Mouse (Mus musculus): ENCODE data around the gene Pgrmc2. TPM values are rescaled to one million over a fixed set of nuclear protein-coding genes. Genes with fewer than 3 reads are reported as not detected.

Gene Pgrmc2
- polyA plus RNA-seq, 1 experiment from 2014 or later = 25.8 TPM

GRCm38 (mm10) chr3:41058395-41058794 lies 24.5 kb downstream of the Pgrmc2 start:
- H3K4me2 ChIP-seq (ENCODE audit: low read length) = no peak overlapping the region
- 77% methylated on average over 2 of the region's 2 CpGs for WGBS
- no peaks in the 10 kb centered on the region for H3K4me1 ChIP-seq (ENCODE audit: control insufficient read depth, insufficient read depth, low read length)
- H3K9ac ChIP-seq (ENCODE audit: low read depth, low read length) = no peak overlapping the region
- no peaks in the 10 kb centered on the region for H3K27me3 ChIP-seq (ENCODE audit: control insufficient read depth, insufficient read depth, low read depth, low read length)
- H3K36me3 ChIP-seq (ENCODE audit: control insufficient read depth, insufficient read depth, low read length) = no peaks in the 10 kb centered on the region
- no peak overlapping the region for H3K27ac ChIP-seq (ENCODE audit: low read length)
- no peak for ATAC-seq
- 0 out of 2 replicates have a peak, but pooled peaks cover 3% of the 10 kb centered on the region for H3K9me3 ChIP-seq (replicated peaks; ENCODE audit: control insufficient read depth, low read length, poor library complexity, severe bottlenecking)
- no peak overlapping the region for H3K4me3 ChIP-seq (ENCODE audit: low read depth, low read length)

DNA sequence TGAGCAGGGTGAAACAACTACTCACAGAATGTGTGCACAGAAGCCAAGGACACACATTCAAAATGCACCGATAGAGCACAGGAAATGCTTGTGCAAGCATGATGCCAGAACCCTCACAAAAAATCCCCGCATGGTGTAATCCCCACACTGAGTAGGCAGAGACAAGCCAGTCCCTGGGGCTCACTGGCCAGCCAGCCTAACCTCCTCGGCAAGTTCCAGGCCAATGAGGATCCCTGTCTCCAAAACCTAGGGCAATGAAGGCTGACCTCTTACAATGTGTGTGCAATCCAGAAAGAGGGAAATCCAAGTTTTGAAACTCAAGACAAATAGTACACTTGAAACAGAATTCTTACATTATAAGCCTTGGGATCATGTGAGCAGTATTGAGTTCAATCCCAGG lies 29.5 kb downstream of the Pgrmc2 start:
- Histone ChIP-seq H3K4me3 (ENCODE audit: low read depth, low read length) (no peak overlapping the region), H3K27ac (ENCODE audit: low read length) (no peak overlapping the region), H3K36me3 (ENCODE audit: control insufficient read depth, insufficient read depth, low read length) (no peaks in the 10 kb centered on the region), H3K4me1 (ENCODE audit: control insufficient read depth, insufficient read depth, low read length) (no peaks in the 10 kb centered on the region), H3K27me3 (ENCODE audit: control insufficient read depth, insufficient read depth, low read depth, low read length) (no peaks in the 10 kb centered on the region), H3K4me2 (ENCODE audit: low read length) (no peak overlapping the region), H3K9ac (ENCODE audit: low read depth, low read length) (no peak overlapping the region), H3K9me3 (replicated peaks; ENCODE audit: control insufficient read depth, low read length, poor library complexity, severe bottlenecking) (0 out of 2 replicates have a peak, but pooled peaks cover 3% of the 10 kb centered on the region)
- ATAC-seq = no peak
- 88% methylated on average over 3 of the region's 3 CpGs for WGBS

GRCm38 (mm10) chr3:41047838-41048237 lies 35.0 kb downstream of the Pgrmc2 start:
- Histone ChIP-seq H3K36me3 (ENCODE audit: control insufficient read depth, insufficient read depth, low read length) (no peaks in the 10 kb centered on the region), H3K27ac (ENCODE audit: low read length) (no peak overlapping the region), H3K4me3 (ENCODE audit: low read depth, low read length) (no peak overlapping the region), H3K27me3 (ENCODE audit: control insufficient read depth, insufficient read depth, low read depth, low read length) (no peaks in the 10 kb centered on the region), H3K4me2 (ENCODE audit: low read length) (no peak overlapping the region), H3K4me1 (ENCODE audit: control insufficient read depth, insufficient read depth, low read length) (no peaks in the 10 kb centered on the region), H3K9ac (ENCODE audit: low read depth, low read length) (no peak overlapping the region), H3K9me3 (replicated peaks; ENCODE audit: control insufficient read depth, low read length, poor library complexity, severe bottlenecking) (no peaks in the 10 kb centered on the region)
- no peak for ATAC-seq
- WGBS = 72% methylated on average over 6 of the region's 6 CpGs

GRCm38 (mm10) chr3:41043756-41044354 lies 39.0 kb downstream of the Pgrmc2 start:
- WGBS = 79% methylated on average over 11 of the region's 11 CpGs
- ATAC-seq = no peak

GRCm38 (mm10) chr3:41042195-41042938 lies 40.5 kb downstream of the Pgrmc2 start:
- no peaks in the 10 kb centered on the region for H3K27me3 ChIP-seq (ENCODE audit: control insufficient read depth, insufficient read depth, low read depth, low read length)
- 81% methylated on average over 4 of the region's 4 CpGs for WGBS
- ATAC-seq = peak; percentile 84
- no peaks in the 10 kb centered on the region for H3K9me3 ChIP-seq (replicated peaks; ENCODE audit: control insufficient read depth, low read length, poor library complexity, severe bottlenecking)
- no peaks in the 10 kb centered on the region for H3K4me1 ChIP-seq (ENCODE audit: control insufficient read depth, insufficient read depth, low read length)
- H3K9ac ChIP-seq (ENCODE audit: low read depth, low read length) = no peak overlapping the region
- H3K36me3 ChIP-seq (ENCODE audit: control insufficient read depth, insufficient read depth, low read length) = no peaks in the 10 kb centered on the region
- H3K27ac ChIP-seq (ENCODE audit: low read length) = no peak overlapping the region
- no peak overlapping the region for H3K4me3 ChIP-seq (ENCODE audit: low read depth, low read length)
- H3K4me2 ChIP-seq (ENCODE audit: low read length) = no peak overlapping the region

More at GRCm38 (mm10) chr3:41043756-41044354, 39.0 kb downstream of the Pgrmc2 start:
- H3K27me3 ChIP-seq (ENCODE audit: control insufficient read depth, insufficient read depth, low read depth, low read length) = no peaks in the 10 kb centered on the region
- no peak overlapping the region for H3K4me3 ChIP-seq (ENCODE audit: low read depth, low read length)
- H3K36me3 ChIP-seq (ENCODE audit: control insufficient read depth, insufficient read depth, low read length) = no peaks in the 10 kb centered on the region
- H3K9ac ChIP-seq (ENCODE audit: low read depth, low read length) = no peak overlapping the region
- H3K27ac ChIP-seq (ENCODE audit: low read length) = no peak overlapping the region
- no peaks in the 10 kb centered on the region for H3K9me3 ChIP-seq (replicated peaks; ENCODE audit: control insufficient read depth, low read length, poor library complexity, severe bottlenecking)
- H3K4me2 ChIP-seq (ENCODE audit: low read length) = no peak overlapping the region
- H3K4me1 ChIP-seq (ENCODE audit: control insufficient read depth, insufficient read depth, low read length) = no peaks in the 10 kb centered on the region

DNA sequence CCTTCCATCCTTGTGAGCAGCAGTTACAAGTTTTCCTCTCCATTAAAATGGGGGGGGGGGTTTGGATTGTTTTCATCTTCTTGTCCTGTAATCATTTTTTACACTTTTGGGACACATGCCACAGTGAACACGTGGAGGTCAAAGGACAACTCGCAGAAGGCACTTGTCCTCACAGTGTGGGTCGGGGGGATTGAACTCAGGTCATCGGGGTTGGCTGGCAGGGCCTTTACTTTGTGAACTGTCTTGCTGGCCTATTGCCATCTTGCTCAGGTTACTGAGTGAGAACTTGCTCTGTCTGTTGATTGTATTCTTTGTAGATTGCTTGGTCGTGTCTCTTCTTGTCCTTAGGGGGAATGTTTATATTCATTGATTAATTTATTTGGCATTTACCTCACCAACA lies 41.6 kb downstream of the Pgrmc2 start:
- Histone ChIP-seq H3K4me1 (ENCODE audit: control insufficient read depth, insufficient read depth, low read length) (no peaks in the 10 kb centered on the region), H3K27ac (ENCODE audit: low read length) (no peak overlapping the region), H3K27me3 (ENCODE audit: control insufficient read depth, insufficient read depth, low read depth, low read length) (no peaks in the 10 kb centered on the region), H3K4me3 (ENCODE audit: low read depth, low read length) (no peak overlapping the region), H3K4me2 (ENCODE audit: low read length) (no peak overlapping the region), H3K9ac (ENCODE audit: low read depth, low read length) (no peak overlapping the region), H3K36me3 (ENCODE audit: control insufficient read depth, insufficient read depth, low read length) (no peaks in the 10 kb centered on the region), H3K9me3 (replicated peaks; ENCODE audit: control insufficient read depth, low read length, poor library complexity, severe bottlenecking) (no peaks in the 10 kb centered on the region)
- ATAC-seq = no peak
- WGBS = 81% methylated on average over 5 of the region's 5 CpGs

GRCm38 (mm10) chr3:41038297-41038916 lies 44.4 kb downstream of the Pgrmc2 start:
- 57% methylated on average over 5 of the region's 5 CpGs for WGBS
- H3K36me3 ChIP-seq (ENCODE audit: control insufficient read depth, insufficient read depth, low read length) = no peaks in the 10 kb centered on the region
- H3K4me1 ChIP-seq (ENCODE audit: control insufficient read depth, insufficient read depth, low read length) = no peaks in the 10 kb centered on the region
- no peak for ATAC-seq
- no peak overlapping the region for H3K4me3 ChIP-seq (ENCODE audit: low read depth, low read length)
- H3K4me2 ChIP-seq (ENCODE audit: low read length) = no peak overlapping the region
- H3K27me3 ChIP-seq (ENCODE audit: control insufficient read depth, insufficient read depth, low read depth, low read length) = no peaks in the 10 kb centered on the region
- H3K9me3 ChIP-seq (replicated peaks; ENCODE audit: control insufficient read depth, low read length, poor library complexity, severe bottlenecking) = no peaks in the 10 kb centered on the region
- no peak overlapping the region for H3K9ac ChIP-seq (ENCODE audit: low read depth, low read length)
- H3K27ac ChIP-seq (ENCODE audit: low read length) = no peak overlapping the region

DNA sequence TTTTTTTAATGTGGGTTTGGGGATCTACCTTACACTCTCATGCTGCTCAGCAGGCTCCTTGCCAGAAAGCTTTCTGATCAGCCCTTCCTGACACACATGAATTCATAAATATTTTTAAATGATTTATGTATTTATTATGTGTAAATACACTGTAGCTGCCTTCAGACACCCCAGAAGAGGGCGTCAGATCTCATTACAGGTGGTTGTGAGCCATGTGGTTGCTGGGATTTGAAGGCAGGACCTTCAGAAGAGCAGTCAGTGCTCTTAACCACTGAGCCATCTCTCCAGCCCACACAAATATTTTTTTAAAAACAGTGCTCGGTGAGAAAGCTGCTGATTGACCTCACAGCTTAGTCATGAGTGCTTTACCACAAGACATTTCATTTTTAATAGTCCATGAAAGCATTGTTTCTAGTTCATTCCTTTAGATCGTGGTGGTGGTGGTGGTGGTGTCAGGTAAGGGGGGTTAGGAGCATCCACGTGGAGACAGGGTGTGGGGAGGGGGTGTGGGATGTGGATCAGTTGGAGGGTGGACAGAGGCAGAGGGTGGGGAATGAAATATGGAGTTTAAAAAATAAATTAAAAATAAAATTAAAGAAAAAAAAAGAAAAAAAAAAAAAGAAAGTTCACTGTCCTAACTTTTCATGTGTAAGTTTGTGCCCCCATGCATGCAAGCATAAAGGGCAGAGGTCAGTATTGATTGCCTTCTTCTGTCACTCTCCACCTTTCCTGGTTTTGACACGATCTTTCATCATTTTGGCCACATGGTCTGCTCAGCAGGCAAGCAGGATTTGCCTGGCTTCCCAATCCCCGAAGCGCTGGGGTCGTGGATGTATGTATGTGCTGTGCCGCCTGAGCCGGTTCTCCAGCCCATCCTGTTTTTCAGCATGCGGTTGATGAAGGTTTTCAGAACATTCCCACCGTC lies 51.3 kb downstream of the Pgrmc2 start:
- Histone ChIP-seq H3K27me3 (ENCODE audit: control insufficient read depth, insufficient read depth, low read depth, low read length) (no peaks in the 10 kb centered on the region), H3K36me3 (ENCODE audit: control insufficient read depth, insufficient read depth, low read length) (no peaks in the 10 kb centered on the region), H3K4me2 (ENCODE audit: low read length) (no peak overlapping the region), H3K27ac (ENCODE audit: low read length) (no peak overlapping the region), H3K9ac (ENCODE audit: low read depth, low read length) (no peak overlapping the region), H3K4me1 (ENCODE audit: control insufficient read depth, insufficient read depth, low read length) (no peaks in the 10 kb centered on the region), H3K4me3 (ENCODE audit: low read depth, low read length) (no peak overlapping the region), H3K9me3 (replicated peaks; ENCODE audit: control insufficient read depth, low read length, poor library complexity, severe bottlenecking) (no peaks in the 10 kb centered on the region)
- WGBS = 79% methylated on average over 12 of the region's 12 CpGs
- no peak for ATAC-seq

Data from midbrain, embryonic 16.5 days (tissue).